Mouse (Mus musculus): ENCODE data around the gene Nedd8. TPM values are rescaled to one million over a fixed set of nuclear protein-coding genes. Genes with fewer than 3 reads are reported as not detected.

The Nedd8 gene
- polyA plus RNA-seq, 1 experiment from 2014 or later = 544 TPM

- Histone ChIP-seq H3K9me3 (ENCODE audit: control insufficient read depth, low read length) (no peaks in the 10 kb centered on the region), H3K9ac (replicated peaks; ENCODE audit: low read depth, low read length) (peak overlapping the region; percentile 73), H3K27me3 (replicated peaks; ENCODE audit: control insufficient read depth, insufficient read depth, low read length) (no peaks in the 10 kb centered on the region), H3K27ac (ENCODE audit: low read length) (peak overlapping the region; percentile 34; the same call in 1 of the 2 replicates), H3K36me3 (ENCODE audit: control insufficient read depth, insufficient read depth) (peaks cover 14% of the 10 kb centered on the region), H3K4me2 (ENCODE audit: low read length) (peak overlapping the region; percentile 90), H3K4me1 (replicated peaks; ENCODE audit: control insufficient read depth, insufficient read depth, low read length) (peaks cover 10% of the 10 kb centered on the region), H3K4me3 (replicated peaks; ENCODE audit: low read length) (peak overlapping the region; percentile 80)
- peak; percentile 34 for ATAC-seq
- 10% methylated on average over 3 of the region's 3 CpGs for WGBS
Observed at GRCm38 (mm10) chr14:55682118-55682493, 10.2 kb upstream of the Nedd8 start.

GRCm38 (mm10) chr14:55681160-55682117, 9.5 kb upstream of the Nedd8 start, which contains the start of gene Tinf2:
Tinf2 (minus strand) TSS chr14:55681820.
- WGBS = under 1% methylated on average over 66 of the region's 66 CpGs
- Histone ChIP-seq H3K27ac (ENCODE audit: low read length) (peak within 1 kb of the TSS; percentile 73), H3K27me3 (replicated peaks; ENCODE audit: control insufficient read depth, insufficient read depth, low read length) (no peaks in the 10 kb centered on the region), H3K36me3 (ENCODE audit: control insufficient read depth, insufficient read depth) (peaks cover 17% of the 10 kb centered on the region), H3K9me3 (ENCODE audit: control insufficient read depth, low read length) (no peaks in the 10 kb centered on the region), H3K4me2 (ENCODE audit: low read length) (peak within 1 kb of the TSS; percentile 90), H3K4me3 (replicated peaks; ENCODE audit: low read length) (peak within 1 kb of the TSS; percentile 80), H3K4me1 (replicated peaks; ENCODE audit: control insufficient read depth, insufficient read depth, low read length) (peaks cover 10% of the 10 kb centered on the region), H3K9ac (replicated peaks; ENCODE audit: low read depth, low read length) (peak within 1 kb of the TSS; percentile 73)
- ATAC-seq = peak; percentile 98

GRCm38 (mm10) chr14:55677615-55678014, 5.7 kb upstream of the Nedd8 start:
- 82% methylated on average over 4 of the region's 4 CpGs for WGBS

GRCm38 (mm10) chr14:55672741-55673060, 777 bp upstream of the Nedd8 start:
- Histone ChIP-seq H3K9me3 (ENCODE audit: control insufficient read depth, low read length) (no peaks in the 10 kb centered on the region), H3K4me1 (replicated peaks; ENCODE audit: control insufficient read depth, insufficient read depth, low read length) (peaks cover 19% of the 10 kb centered on the region), H3K4me2 (ENCODE audit: low read length) (peak overlapping the region; percentile 81), H3K27ac (ENCODE audit: low read length) (no peak overlapping the region), H3K4me3 (replicated peaks; ENCODE audit: low read length) (peak overlapping the region; percentile 83), H3K27me3 (replicated peaks; ENCODE audit: control insufficient read depth, insufficient read depth, low read length) (no peaks in the 10 kb centered on the region), H3K36me3 (ENCODE audit: control insufficient read depth, insufficient read depth) (peaks cover 6% of the 10 kb centered on the region), H3K9ac (replicated peaks; ENCODE audit: low read depth, low read length) (peak overlapping the region; percentile 58; the same call in 1 of the 2 replicates)
- 83% methylated on average over 7 of the region's 7 CpGs for WGBS
- no peak for ATAC-seq

More at GRCm38 (mm10) chr14:55677615-55678014, 5.7 kb upstream of the Nedd8 start:
- Histone ChIP-seq H3K27me3 (replicated peaks; ENCODE audit: control insufficient read depth, insufficient read depth, low read length) (no peaks in the 10 kb centered on the region), H3K9ac (replicated peaks; ENCODE audit: low read depth, low read length) (no peak overlapping the region), H3K4me3 (replicated peaks; ENCODE audit: low read length) (no peak overlapping the region), H3K36me3 (ENCODE audit: control insufficient read depth, insufficient read depth) (peaks cover 17% of the 10 kb centered on the region), H3K9me3 (ENCODE audit: control insufficient read depth, low read length) (no peaks in the 10 kb centered on the region), H3K27ac (ENCODE audit: low read length) (no peak overlapping the region), H3K4me2 (ENCODE audit: low read length) (no peak overlapping the region), H3K4me1 (replicated peaks; ENCODE audit: control insufficient read depth, insufficient read depth, low read length) (peaks cover 14% of the 10 kb centered on the region)
- no peak for ATAC-seq

- ATAC-seq = peak; percentile 57
Observed at GRCm38 (mm10) chr14:55671486-55671832, 465 bp downstream of the Nedd8 start.

GRCm38 (mm10) chr14:55660636-55661035, 11.3 kb downstream of the Nedd8 start:
- Histone ChIP-seq H3K9ac (replicated peaks; ENCODE audit: low read depth, low read length) (no peak overlapping the region), H3K36me3 (ENCODE audit: control insufficient read depth, insufficient read depth) (peaks cover 8% of the 10 kb centered on the region; the same call in 1 of the 2 replicates), H3K27me3 (replicated peaks; ENCODE audit: control insufficient read depth, insufficient read depth, low read length) (no peaks in the 10 kb centered on the region), H3K4me1 (replicated peaks; ENCODE audit: control insufficient read depth, insufficient read depth, low read length) (peaks cover 9% of the 10 kb centered on the region), H3K9me3 (ENCODE audit: control insufficient read depth, low read length) (no peaks in the 10 kb centered on the region), H3K27ac (ENCODE audit: low read length) (no peak overlapping the region), H3K4me2 (ENCODE audit: low read length) (peak overlapping the region; percentile 69), H3K4me3 (replicated peaks; ENCODE audit: low read length) (peak overlapping the region; percentile 65)
- peak; percentile 16; the same call in 1 of the 2 replicates for ATAC-seq
- WGBS = 33% methylated on average over 2 of the region's 2 CpGs

More at GRCm38 (mm10) chr14:55671486-55671832, 465 bp downstream of the Nedd8 start:
- no peaks in the 10 kb centered on the region for H3K9me3 ChIP-seq (ENCODE audit: control insufficient read depth, low read length)
- H3K27ac ChIP-seq (ENCODE audit: low read length) = peak overlapping the region; percentile 88
- peak overlapping the region; percentile 91 for H3K4me2 ChIP-seq (ENCODE audit: low read length)
- WGBS = 0% methylated on average over 12 of the region's 12 CpGs
- peak overlapping the region; percentile 51 for H3K9ac ChIP-seq (replicated peaks; ENCODE audit: low read depth, low read length)
- no peaks in the 10 kb centered on the region for H3K27me3 ChIP-seq (replicated peaks; ENCODE audit: control insufficient read depth, insufficient read depth, low read length)
- H3K4me1 ChIP-seq (replicated peaks; ENCODE audit: control insufficient read depth, insufficient read depth, low read length) = peaks cover 19% of the 10 kb centered on the region
- no peaks in the 10 kb centered on the region for H3K36me3 ChIP-seq (ENCODE audit: control insufficient read depth, insufficient read depth)
- H3K4me3 ChIP-seq (replicated peaks; ENCODE audit: low read length) = peak overlapping the region; percentile 83

- peak within 1 kb of the TSS; percentile 65 for H3K4me3 ChIP-seq (replicated peaks; ENCODE audit: low read length)
- peak within 1 kb of the TSS; percentile 69 for H3K9ac ChIP-seq (replicated peaks; ENCODE audit: low read depth, low read length)
- peak within 1 kb of the TSS; percentile 71 for H3K27ac ChIP-seq (ENCODE audit: low read length)
- peak; percentile 97 for ATAC-seq
- peaks cover 8% of the 10 kb centered on the region; the same call in 1 of the 2 replicates for H3K36me3 ChIP-seq (ENCODE audit: control insufficient read depth, insufficient read depth)
- WGBS = under 1% methylated on average over 39 of the region's 39 CpGs
- no peaks in the 10 kb centered on the region for H3K27me3 ChIP-seq (replicated peaks; ENCODE audit: control insufficient read depth, insufficient read depth, low read length)
- H3K4me1 ChIP-seq (replicated peaks; ENCODE audit: control insufficient read depth, insufficient read depth, low read length) = peaks cover 9% of the 10 kb centered on the region
- peak within 1 kb of the TSS; percentile 69 for H3K4me2 ChIP-seq (ENCODE audit: low read length)
- no peaks in the 10 kb centered on the region for H3K9me3 ChIP-seq (ENCODE audit: control insufficient read depth, low read length)
Observed at GRCm38 (mm10) chr14:55659960-55660573, 11.9 kb downstream of the Nedd8 start, which contains the start of gene Mdp1. Mdp1 (minus strand) TSS chr14:55660508.

- H3K27me3 ChIP-seq (replicated peaks; ENCODE audit: control insufficient read depth, insufficient read depth, low read length) = no peaks in the 10 kb centered on the region
- peaks cover 6% of the 10 kb centered on the region; the same call in 1 of the 2 replicates for H3K36me3 ChIP-seq (ENCODE audit: control insufficient read depth, insufficient read depth)
- H3K4me1 ChIP-seq (replicated peaks; ENCODE audit: control insufficient read depth, insufficient read depth, low read length) = peaks cover 9% of the 10 kb centered on the region
- H3K4me2 ChIP-seq (ENCODE audit: low read length) = no peak overlapping the region
- no peaks in the 10 kb centered on the region for H3K9me3 ChIP-seq (ENCODE audit: control insufficient read depth, low read length)
- no peak overlapping the region for H3K27ac ChIP-seq (ENCODE audit: low read length)
- H3K4me3 ChIP-seq (replicated peaks; ENCODE audit: low read length) = no peak overlapping the region
- 90% methylated on average over 5 of the region's 5 CpGs for WGBS
- ATAC-seq = no peak
- no peak overlapping the region for H3K9ac ChIP-seq (replicated peaks; ENCODE audit: low read depth, low read length)
Observed at GRCm38 (mm10) chr14:55658011-55658410, 13.9 kb downstream of the Nedd8 start.

- Histone ChIP-seq H3K4me1 (replicated peaks; ENCODE audit: control insufficient read depth, insufficient read depth, low read length) (peaks cover 9% of the 10 kb centered on the region), H3K36me3 (ENCODE audit: control insufficient read depth, insufficient read depth) (no peaks in the 10 kb centered on the region; the same call in 1 of the 2 replicates), H3K4me2 (ENCODE audit: low read length) (no peak overlapping the region), H3K27me3 (replicated peaks; ENCODE audit: control insufficient read depth, insufficient read depth, low read length) (no peaks in the 10 kb centered on the region), H3K4me3 (replicated peaks; ENCODE audit: low read length) (no peak overlapping the region), H3K27ac (ENCODE audit: low read length) (no peak overlapping the region), H3K9me3 (ENCODE audit: control insufficient read depth, low read length) (no peaks in the 10 kb centered on the region), H3K9ac (replicated peaks; ENCODE audit: low read depth, low read length) (no peak overlapping the region)
- no peak for ATAC-seq
- 93% methylated on average over 3 of the region's 3 CpGs for WGBS
Observed at GRCm38 (mm10) chr14:55656935-55657334, 15.0 kb downstream of the Nedd8 start.
